Mouse (Mus musculus) myocyte (in vitro differentiated cells): ENCODE results near the gene Pla2g5. TPM values are rescaled to one million over a fixed set of nuclear protein-coding genes. Genes with fewer than 3 reads are reported as not detected.

ENCODE experiments used
- H3K27me3 ChIP-seq: one replicate; pipeline ENCODE4 v1.6.1; 2011; ENCODE audit not compliant: control insufficient read depth, insufficient read depth, insufficient read length
- H3K36me3 ChIP-seq: one replicate; pipeline ENCODE4 v1.6.1; 2011; ENCODE audit not compliant: control insufficient read depth, insufficient read depth
- H3K4me2 ChIP-seq: one replicate; pipeline ENCODE4 v1.6.1; 2011; ENCODE audit warnings: low read depth, control low read depth
- H3K4me3 ChIP-seq: one replicate; pipeline ENCODE4 v1.5.1; 2011; ENCODE audit warnings: mild to moderate bottlenecking, control low read depth, moderate library complexity
- H3K79me2 ChIP-seq: one replicate; pipeline ENCODE4 v1.6.1; 2011; ENCODE audit not compliant: control insufficient read depth, insufficient read depth
- H3ac ChIP-seq: one replicate; pipeline ENCODE4 v1.6.1; 2011; ENCODE audit not compliant: control insufficient read depth, insufficient read length
- CEBPB ChIP-seq: IDR thresholded peaks from 2 replicates; pipeline ENCODE4 v1.6.1; 2011; ENCODE audit warnings: mild to moderate bottlenecking, moderate library complexity; ENCODE audit not compliant: poor library complexity, insufficient read depth, severe bottlenecking
- E2F4 ChIP-seq: IDR thresholded peaks from one replicate; pipeline ENCODE4 v1.6.1; 2011; ENCODE audit warnings: mild to moderate bottlenecking, control low read depth, moderate library complexity; ENCODE audit not compliant: insufficient read depth
- MAX ChIP-seq: IDR thresholded peaks from one replicate; pipeline ENCODE4 v1.6.1; 2011; ENCODE audit warnings: low read depth, mild to moderate bottlenecking, control low read depth
- MYOD1 ChIP-seq, 3 experiments: IDR thresholded peaks; one replicate each; pipeline ENCODE4 v1.6.1; 2011; ENCODE audit warnings: control low read depth in 2 of 3, low read depth in 2 of 3, mild to moderate bottlenecking in 2 of 3, moderate library complexity in 1 of 3; ENCODE audit not compliant: insufficient read length in 2 of 3, control insufficient read depth in 1 of 3
- MYOG ChIP-seq, 3 experiments: IDR thresholded peaks; one replicate each; pipeline ENCODE4 v1.6.1; 2011; ENCODE audit warnings: control low read depth in 2 of 3, low read depth in 2 of 3, mild to moderate bottlenecking in 2 of 3; ENCODE audit not compliant: insufficient read length in 2 of 3, control insufficient read depth in 1 of 3, insufficient read depth in 1 of 3
- POLR2A ChIP-seq: IDR thresholded peaks from one replicate; pipeline ENCODE4 v1.6.1; 2011; ENCODE audit warnings: low read depth, mild to moderate bottlenecking, control low read depth, moderate library complexity; ENCODE audit not compliant: insufficient read length
- POLR2AphosphoS2 ChIP-seq: IDR thresholded peaks from one replicate; pipeline ENCODE4 v1.6.1; 2011; ENCODE audit warnings: low read depth, control low read depth; ENCODE audit not compliant: insufficient read length
- REST ChIP-seq: IDR thresholded peaks from one replicate; pipeline ENCODE4 v1.6.1; 2011; ENCODE audit warnings: mild to moderate bottlenecking, control low read depth, moderate library complexity; ENCODE audit not compliant: insufficient read depth, insufficient read length
- SRF ChIP-seq: IDR thresholded peaks from one replicate; pipeline ENCODE4 v1.6.1; 2011; ENCODE audit warnings: low read depth; ENCODE audit not compliant: control insufficient read depth, insufficient read length
- TCF12 ChIP-seq: IDR thresholded peaks from one replicate; pipeline ENCODE4 v1.6.1; 2011; ENCODE audit warnings: mild to moderate bottlenecking, control low read depth; ENCODE audit not compliant: poor library complexity, insufficient read depth, severe bottlenecking
- TCF3 ChIP-seq: IDR thresholded peaks from one replicate; pipeline ENCODE4 v1.6.1; 2011; ENCODE audit warnings: low read depth, control low read depth; ENCODE audit not compliant: insufficient read length
- USF1 ChIP-seq: IDR thresholded peaks from one replicate; pipeline ENCODE4 v1.6.1; 2011; ENCODE audit warnings: low read depth, mild to moderate bottlenecking, control low read depth, moderate library complexity
- polyA plus RNA-seq: library from polyadenylated mRNA; unstranded; fragments of >200 nt; fragmentation: generic; extraction: Trizol; gene quantifications from one replicate; pipeline ENCODE4 v1.2.1, GENCODE M21; 2012; ENCODE audit warnings: missing spikeins

Gene Pla2g5
- polyA plus RNA-seq, 1 experiment = 0.10 TPM

DNA sequence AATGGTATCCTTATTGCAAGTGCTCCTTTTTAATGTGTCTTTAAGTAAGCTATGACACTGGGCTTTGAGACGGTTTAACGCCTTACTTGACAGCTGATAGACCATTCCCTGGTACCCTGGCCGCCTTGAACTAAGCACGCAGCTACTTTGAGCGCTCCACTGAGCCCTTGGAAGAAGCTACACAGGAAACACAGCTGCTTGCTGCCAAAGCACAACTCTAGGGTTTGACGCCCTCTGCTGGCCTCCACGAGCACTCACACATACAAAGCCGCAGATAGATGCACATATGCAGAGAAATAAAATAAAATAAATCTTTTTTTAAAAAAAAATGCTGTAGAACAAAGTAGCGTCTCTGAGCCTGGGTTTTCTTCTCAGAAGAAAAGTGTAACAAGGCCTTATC, 4.0 kb downstream of the Pla2g5 start:
- no peak overlapping the region for H3K4me3 ChIP-seq
- no peak overlapping the region for H3K4me2 ChIP-seq
- H3ac ChIP-seq = no peak overlapping the region
- H3K79me2 ChIP-seq = no peaks in the 10 kb centered on the region
- no peaks in the 10 kb centered on the region for H3K27me3 ChIP-seq
- TF ChIP-seq POLR2AphosphoS2 (no peak), POLR2A (no peak), TCF3 (no peak), USF1 (no peak), TCF12 (no peak), REST (no peak), CEBPB (no peak), MYOD1 (IDR thresholded peaks at IDR 0.05; ENCODE audit: control insufficient read depth in 1 of 3, insufficient read length in 2 of 3, low read depth in 2 of 3) (no peak), SRF (no peak), MYOG (IDR thresholded peaks at IDR 0.05; ENCODE audit: control insufficient read depth in 1 of 3, insufficient read depth in 1 of 3, insufficient read length in 2 of 3, low read depth in 2 of 3) (no peak), MAX (no peak), E2F4 (no peak)
- H3K36me3 ChIP-seq = no peaks in the 10 kb centered on the region

DNA sequence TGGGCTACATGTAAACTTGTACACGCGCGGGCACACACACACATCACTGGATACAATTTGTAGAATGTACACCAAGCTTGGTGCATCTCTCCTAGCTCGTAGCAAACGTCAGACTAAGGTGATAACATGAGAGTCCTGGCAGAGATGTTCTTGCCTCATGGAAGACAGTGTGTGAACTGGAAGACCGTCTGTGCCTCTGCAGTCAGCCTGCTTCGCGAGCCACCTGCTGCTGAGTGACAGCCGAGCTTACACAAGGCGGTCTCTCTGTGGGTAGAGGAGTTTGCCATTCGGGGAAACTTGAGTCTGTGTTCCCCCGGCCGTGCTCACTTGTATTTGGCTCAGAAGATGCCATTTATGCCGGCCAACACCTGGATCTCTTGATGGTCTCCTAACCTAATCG, 4.8 kb downstream of the Pla2g5 start:
- TF ChIP-seq TCF12 (no peak), POLR2A (no peak), MYOD1 (IDR thresholded peaks at IDR 0.05; ENCODE audit: control insufficient read depth in 1 of 3, insufficient read length in 2 of 3, low read depth in 2 of 3) (no peak), MAX (no peak), REST (no peak), CEBPB (no peak)
- no peak overlapping the region for H3ac ChIP-seq
- no peak overlapping the region for H3K4me2 ChIP-seq

DNA sequence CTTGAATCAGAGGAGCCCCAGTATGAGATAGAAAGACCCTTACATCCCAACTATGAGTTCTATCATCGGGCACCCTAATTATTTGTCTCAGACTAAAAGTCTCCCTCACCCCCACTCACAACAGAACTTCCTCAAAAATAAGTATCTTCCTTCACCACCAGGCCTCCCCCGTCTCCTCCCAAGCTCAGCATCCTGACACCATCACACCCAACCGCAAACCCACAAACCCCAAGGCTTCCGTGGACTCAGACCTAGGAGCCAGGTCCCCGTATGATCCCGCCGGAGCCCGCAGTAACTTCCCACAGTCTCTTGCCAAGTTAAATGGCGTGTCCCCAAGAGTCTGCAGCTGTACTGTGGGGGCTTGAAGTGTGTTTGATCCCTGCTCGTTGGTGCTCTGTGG, 5.7 kb downstream of the Pla2g5 start:
- Histone ChIP-seq H3K4me2 (no peak overlapping the region), H3K79me2 (no peaks in the 10 kb centered on the region), H3K27me3 (no peaks in the 10 kb centered on the region), H3K36me3 (no peaks in the 10 kb centered on the region), H3K4me3 (no peak overlapping the region), H3ac (no peak overlapping the region)
- no peak for TF ChIP-seq USF1
- no peak for TF ChIP-seq CEBPB
- TF ChIP-seq MYOD1 (IDR thresholded peaks at IDR 0.05; ENCODE audit: control insufficient read depth in 1 of 3, insufficient read length in 2 of 3, low read depth in 2 of 3) = no peak
- TF ChIP-seq E2F4 = no peak
- TF ChIP-seq TCF12 = no peak
- no peak for TF ChIP-seq POLR2A
- no peak for TF ChIP-seq MYOG (IDR thresholded peaks at IDR 0.05; ENCODE audit: control insufficient read depth in 1 of 3, insufficient read depth in 1 of 3, insufficient read length in 2 of 3, low read depth in 2 of 3)
- TF ChIP-seq MAX = no peak
- no peak for TF ChIP-seq REST

More for the DNA sequence above, 4.8 kb downstream of the Pla2g5 start:
- no peaks in the 10 kb centered on the region for H3K27me3 ChIP-seq
- H3K36me3 ChIP-seq = no peaks in the 10 kb centered on the region
- no peaks in the 10 kb centered on the region for H3K79me2 ChIP-seq
- no peak overlapping the region for H3K4me3 ChIP-seq

DNA sequence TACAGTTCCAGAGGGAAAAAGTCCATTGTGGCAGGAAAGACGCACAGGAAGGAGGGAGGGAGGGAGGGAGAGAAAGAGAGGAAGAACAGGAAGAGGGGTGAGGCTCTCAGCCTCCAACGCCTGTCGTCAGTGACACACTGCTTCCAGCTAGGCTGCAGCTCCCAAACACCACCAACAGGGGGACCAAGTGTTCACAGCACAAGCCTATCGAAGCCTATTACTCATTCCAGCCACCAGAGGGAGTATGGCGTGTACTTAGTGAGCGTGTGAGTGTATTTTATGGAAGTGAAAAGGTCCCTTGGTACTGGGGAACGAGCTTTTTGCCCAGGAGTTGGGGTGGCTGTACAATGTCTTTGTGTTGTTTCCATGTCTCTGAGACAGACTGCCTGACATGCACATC, 6.8 kb downstream of the Pla2g5 start:
- H3K27me3 ChIP-seq = no peaks in the 10 kb centered on the region

DNA sequence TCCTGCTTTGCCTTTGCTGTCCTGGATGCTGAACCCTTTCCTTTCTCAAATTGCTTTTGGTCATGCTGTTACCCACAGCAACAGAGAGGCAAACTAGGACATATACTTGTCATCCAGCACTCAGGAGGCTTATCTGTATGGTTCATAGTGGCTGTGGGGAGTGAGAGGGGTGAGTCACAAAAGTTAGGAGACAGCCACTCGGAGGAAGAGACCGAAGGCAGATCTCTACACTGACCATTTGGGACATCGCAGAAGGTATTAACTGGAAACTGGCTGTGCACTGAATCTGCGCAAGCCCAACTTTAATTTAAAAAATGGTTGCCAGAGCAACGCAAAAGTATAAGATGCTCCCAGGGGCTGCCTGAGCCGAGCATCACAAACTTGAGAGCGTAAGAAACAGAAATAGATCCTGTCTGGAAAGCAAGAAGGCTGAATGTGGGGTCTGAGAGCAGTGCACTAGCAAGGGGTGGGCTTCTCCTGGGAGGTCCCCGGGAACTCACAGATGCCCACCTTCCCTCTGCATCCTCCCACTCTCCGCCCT, 8.1 kb downstream of the Pla2g5 start:
- Histone ChIP-seq H3ac (no peak overlapping the region), H3K4me2 (no peak overlapping the region), H3K27me3 (no peaks in the 10 kb centered on the region), H3K79me2 (no peaks in the 10 kb centered on the region), H3K4me3 (no peak overlapping the region), H3K36me3 (no peaks in the 10 kb centered on the region)
- TF ChIP-seq MYOD1 (IDR thresholded peaks at IDR 0.05; ENCODE audit: control insufficient read depth in 1 of 3, insufficient read length in 2 of 3, low read depth in 2 of 3) (no peak), SRF (no peak), MYOG (IDR thresholded peaks at IDR 0.05; ENCODE audit: control insufficient read depth in 1 of 3, insufficient read depth in 1 of 3, insufficient read length in 2 of 3, low read depth in 2 of 3) (no peak), E2F4 (no peak), TCF12 (no peak), POLR2AphosphoS2 (no peak), MAX (no peak), USF1 (no peak), CEBPB (no peak), TCF3 (no peak), REST (no peak), POLR2A (no peak)

More for the DNA sequence above, 6.8 kb downstream of the Pla2g5 start:
- no peaks in the 10 kb centered on the region for H3K36me3 ChIP-seq
- H3K4me2 ChIP-seq = no peak overlapping the region
- no peak overlapping the region for H3ac ChIP-seq
- no peak for TF ChIP-seq USF1
- TF ChIP-seq POLR2AphosphoS2 = no peak
- no peak for TF ChIP-seq REST
- TF ChIP-seq TCF12 = no peak
- no peaks in the 10 kb centered on the region for H3K79me2 ChIP-seq
- no peak overlapping the region for H3K4me3 ChIP-seq
